Mouse (Mus musculus) testis, postnatal 10 days (tissue): ENCODE data around the gene Aldh8a1.
"Not testable (repeated sequence)": the region's sequence is repeated elsewhere in the genome, so short reads cannot be mapped to it uniquely, and the experiment has no call there.

Source experiments
- DNase-seq: peaks from one replicate; pipeline ENCODE4 v3.0.0; 2021; ENCODE audit warnings: low spot score

The Aldh8a1 gene

DNA sequence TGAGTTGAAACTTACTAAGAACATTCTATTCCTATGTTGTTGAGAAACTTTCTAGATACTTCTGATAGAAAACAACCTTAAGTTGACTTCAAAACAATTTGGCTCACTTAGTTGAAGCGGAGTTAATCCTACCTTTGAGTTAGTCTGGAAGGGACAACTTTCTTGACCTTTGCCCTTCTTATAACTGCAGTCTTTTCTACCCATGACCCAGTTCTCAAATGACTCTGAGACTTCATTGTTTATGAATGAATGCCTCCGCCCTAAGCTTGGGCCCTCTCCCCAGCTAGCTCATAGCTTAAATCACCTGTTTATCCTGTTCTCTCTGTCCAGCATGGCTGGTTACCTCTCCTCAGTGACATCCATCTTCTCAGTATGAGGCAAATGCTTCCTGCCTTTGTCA is 7.5 kb upstream of the Aldh8a1 start:
- DNase-seq = no peak

DNA sequence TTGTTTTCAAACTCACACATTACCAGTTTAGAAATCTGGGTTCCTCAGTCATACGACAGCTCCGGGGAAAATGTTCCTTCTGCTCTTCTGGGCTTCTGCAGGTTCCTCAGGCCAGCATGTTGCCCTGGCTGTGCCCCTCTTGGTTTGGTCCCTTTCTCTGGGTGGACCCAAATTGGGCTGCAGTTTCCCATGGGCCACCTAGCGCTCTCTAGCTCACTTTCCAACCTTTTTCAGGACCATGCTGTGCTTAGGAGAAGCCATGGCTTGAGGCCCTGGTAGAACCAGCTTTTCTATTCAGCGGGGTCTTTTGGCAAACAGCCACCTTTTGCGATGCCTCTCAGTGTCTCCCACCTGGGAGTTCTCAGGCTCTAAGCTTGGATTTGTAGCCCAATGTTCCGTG is 4.8 kb upstream of the Aldh8a1 start:
- DNase-seq = no peak

DNA sequence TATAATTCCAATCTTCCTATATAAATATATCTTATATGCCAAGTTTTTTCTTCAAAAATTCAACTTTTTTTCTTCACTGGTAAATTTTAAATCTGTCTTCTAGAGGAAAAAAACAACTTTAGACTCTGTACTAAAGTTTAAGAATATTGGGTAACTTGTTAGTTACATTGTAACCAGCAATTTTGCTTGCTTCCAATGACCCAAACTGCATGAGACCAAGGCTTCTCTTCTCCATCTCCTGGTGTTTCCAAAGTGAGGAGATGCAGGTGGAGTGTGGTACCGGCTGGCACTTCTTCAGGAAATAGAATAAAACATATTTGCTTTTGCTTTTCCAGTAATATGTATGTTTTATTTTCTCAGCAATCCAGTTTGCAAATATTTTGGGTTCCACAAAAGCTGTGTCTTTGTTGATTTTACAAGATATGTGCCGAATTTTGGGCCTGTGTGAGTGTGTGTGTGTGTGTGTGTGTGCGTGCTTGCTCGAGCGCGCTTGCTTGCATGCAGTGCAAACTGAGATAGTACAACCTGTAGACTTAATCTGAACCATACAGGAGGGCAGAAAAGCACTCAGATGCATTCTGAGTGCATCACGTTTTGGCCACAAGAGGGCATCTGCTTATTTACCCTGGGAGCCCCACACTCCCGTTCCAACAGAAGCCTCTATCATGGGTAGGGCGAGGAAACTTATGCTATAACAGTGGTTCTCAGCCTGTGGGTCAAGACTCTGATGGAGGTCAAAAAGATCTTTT is 1.3 kb downstream of the Aldh8a1 start:
- DNase-seq = no peak

DNA sequence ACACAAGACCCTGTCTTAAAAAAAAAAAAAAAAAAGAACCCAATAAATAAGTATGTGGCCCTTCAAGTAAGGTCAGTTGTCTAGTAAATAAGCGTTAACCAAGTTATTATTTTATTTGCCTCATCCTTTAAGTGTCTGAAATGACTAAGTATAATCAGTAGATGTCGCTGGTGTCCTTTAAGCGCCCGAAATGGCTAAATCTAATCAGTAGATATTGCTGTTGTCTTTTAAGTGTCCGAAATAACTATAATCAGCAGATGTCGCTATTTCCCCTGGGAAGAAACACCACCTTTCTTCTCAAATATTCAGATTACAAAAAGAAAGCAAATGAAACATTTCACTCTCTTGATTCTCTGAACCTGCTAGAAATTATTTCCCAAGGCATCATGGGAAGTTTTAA is 5.8 kb downstream of the Aldh8a1 start:
- no peak for DNase-seq

DNA sequence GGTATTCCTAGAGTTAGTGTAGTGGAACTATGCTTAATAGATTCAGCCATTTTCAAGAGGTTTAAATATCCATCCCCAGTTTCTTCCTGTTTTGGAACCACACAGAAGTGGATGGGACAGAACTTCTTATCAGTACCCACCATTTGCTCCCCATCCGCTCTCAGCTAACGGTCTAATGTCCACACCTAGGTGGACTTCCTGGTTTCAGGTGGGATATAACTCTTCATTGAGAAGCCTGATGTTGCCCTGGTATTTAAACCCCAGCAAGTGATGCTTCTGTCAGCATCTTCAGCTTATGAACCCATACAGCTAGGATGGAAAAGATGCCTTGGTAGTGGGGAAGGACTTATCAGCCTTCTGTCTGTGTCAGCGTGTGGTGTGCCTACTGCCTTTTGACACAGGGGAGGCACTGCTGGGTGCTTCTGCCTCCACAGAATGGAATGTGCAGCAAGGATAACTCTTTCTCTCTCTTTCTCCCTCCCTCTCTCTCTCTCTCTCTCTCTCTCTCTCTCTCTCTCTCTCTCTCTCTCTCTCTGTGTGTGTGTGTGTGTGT is 8.1 kb downstream of the Aldh8a1 start:
- DNase-seq = no peak

DNA sequence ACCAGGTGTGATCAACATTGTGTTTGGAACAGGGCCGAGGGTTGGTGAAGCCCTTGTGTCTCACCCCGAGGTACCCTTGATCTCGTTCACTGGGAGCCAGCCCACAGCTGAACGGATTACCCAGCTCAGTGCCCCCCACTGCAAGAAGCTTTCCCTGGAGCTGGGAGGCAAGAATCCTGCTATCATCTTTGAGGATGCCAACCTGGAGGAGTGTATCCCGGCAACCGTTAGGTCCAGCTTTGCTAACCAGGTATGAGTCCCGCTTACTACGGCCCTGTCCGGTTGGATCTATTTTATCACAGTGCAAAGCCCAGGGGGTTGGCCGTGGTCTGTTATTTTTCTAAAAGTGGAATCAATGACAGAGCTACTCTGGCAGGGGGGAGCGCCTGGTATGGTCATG is 12.0 kb downstream of the Aldh8a1 start:
- DNase-seq = no peak

DNA sequence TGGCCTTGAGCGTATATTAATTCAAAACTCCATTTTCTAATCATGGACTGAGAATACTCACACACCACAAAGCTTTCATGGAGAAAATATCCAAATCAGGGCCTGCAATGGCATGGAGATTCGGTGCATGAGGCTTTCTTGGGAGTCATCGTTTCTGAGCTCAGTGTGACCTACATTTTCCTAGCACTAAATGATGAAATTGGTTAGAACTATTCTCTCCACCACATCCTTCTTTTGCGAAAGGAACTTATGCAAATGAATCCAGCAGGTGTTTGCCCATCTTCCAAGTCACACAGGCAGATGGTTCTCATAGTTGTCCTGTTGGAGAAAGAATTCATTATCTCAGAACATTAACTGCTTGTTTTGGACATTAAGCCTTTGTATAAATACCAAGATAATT is 13.3 kb downstream of the Aldh8a1 start:
- no peak for DNase-seq

DNA sequence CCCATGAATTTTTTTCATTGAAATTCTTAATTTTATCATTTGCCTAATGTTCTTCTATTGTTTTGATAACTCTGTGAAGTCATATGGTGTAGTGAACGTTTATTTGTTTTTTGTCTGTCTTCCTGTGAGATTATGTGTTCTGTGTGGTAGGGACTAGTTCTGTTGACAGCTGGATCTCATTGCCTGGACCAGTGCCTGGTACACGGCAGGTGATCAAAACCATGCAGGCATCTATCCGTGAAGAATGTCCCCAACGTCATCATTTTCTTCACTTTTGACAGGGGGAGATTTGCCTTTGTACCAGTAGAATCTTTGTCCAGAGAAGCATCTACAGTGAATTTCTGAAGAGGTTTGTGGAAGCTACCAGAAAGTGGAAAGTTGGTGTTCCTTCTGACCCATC is 14.2 kb downstream of the Aldh8a1 start:
- no peak for DNase-seq

DNA sequence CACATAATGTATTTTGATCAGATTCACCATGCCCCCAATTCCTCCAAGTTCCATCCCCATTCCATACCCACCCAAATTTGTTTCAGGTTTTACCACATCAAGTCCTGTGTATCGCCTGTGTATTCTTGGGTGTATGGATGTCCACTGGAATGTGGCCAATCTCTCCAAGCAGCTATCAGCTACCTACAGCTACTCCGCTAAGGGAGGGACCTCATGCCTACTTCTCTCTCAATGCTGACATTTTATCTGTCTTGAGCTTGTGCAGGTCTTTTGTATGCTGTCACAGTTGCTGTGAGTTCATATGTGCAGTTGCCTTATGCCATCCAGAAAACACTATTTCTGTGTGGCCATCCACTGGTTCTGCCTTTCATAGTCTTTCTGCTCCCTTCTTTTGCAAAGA is 16.3 kb downstream of the Aldh8a1 start:
- DNase-seq = no peak

DNA sequence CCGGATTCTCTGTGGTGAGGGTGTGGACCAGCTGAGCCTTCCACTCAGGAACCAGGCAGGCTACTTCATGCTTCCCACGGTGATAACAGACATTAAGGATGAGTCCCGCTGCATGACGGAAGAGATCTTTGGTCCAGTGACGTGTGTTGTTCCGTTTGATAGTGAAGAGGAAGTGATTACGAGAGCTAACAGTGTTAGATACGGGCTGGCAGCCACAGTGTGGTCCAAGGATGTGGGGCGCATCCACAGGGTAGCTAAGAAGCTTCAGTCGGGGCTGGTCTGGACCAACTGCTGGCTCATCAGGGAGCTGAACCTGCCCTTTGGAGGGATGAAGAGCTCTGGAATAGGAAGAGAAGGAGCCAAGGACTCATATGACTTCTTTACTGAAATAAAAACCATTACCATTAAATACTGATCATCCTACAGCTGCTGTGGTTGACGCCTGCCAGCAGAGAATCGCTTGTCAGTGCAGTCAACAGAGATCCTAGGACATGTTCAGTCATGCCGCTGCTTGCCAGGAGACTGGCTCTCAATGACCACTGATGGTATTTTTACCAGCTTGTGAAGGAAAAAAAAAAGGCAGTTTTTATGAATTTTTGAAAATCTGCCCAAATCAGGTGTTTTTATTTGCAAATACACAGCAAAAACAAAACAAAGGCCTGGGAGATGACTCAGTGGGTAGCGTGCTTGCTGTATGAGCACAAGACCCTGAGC is 18.5 kb downstream of the Aldh8a1 start:
- DNase-seq = no peak

DNA sequence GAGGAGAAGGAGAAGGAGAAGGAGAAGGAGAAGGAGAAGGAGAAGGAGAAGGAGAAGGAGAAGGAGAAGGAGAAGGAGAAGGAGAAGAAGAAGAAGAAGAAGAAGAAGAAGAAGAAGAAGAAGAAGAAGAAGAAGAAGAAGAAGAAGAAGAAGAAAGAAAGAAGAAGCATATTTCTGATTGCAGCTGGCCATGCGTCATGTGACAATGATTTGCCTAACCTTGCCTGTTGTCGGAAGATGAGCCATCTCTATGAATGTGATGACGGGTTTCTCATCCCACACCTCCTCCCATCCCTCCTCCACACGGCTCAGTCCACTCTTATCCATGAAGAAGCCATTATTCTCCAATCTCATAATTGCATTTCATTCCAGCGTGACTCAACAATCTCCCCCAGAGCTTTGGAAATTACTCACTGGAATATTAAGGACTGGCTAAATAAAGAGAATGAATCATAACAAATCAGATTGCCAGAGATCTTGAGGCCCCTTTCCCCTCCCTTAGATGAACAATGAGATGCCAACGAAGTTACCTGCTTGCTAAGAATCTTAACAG is 21.9 kb downstream of the Aldh8a1 start:
- DNase-seq = not testable (repeated sequence)

DNA sequence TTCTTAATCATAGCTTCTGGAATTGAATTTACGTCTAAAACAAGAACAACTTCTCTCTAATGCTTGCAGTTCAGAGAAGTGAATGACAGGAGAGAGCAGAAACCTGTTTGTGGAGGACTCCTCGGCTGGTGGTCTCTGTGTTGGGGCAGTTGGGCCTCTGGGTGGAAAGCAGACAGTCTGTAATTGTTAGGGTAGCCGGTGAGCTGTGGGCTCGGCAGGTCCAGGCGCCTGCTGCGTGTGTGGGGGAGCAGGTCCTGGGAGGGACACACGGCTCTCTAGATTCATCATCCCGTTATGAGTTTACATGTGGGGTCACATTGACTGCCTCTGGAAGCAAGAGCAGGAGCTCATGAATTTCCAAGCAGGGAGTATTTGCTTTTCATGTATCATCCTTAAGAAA is 22.5 kb downstream of the Aldh8a1 start:
- no peak for DNase-seq

DNA sequence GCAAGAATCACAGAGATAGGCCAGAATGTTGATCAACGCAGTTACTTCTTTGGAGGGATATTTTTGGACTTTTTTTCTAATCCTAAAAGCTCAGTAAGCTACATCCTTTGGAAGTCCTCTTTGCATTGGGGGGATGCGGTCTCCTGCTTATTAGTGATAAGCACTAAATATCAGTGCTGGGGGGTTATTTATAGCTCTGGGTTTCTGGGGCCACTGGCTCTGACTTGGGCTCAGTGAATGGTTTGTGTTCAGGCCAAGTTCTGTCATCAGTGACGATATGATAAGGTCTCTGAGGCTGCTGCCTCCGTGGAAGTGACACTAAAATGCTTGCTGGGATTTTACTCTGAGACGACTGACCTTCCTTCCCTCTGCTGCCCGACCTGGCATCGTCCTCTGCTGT is 22.9 kb downstream of the Aldh8a1 start:
- no peak for DNase-seq

DNA sequence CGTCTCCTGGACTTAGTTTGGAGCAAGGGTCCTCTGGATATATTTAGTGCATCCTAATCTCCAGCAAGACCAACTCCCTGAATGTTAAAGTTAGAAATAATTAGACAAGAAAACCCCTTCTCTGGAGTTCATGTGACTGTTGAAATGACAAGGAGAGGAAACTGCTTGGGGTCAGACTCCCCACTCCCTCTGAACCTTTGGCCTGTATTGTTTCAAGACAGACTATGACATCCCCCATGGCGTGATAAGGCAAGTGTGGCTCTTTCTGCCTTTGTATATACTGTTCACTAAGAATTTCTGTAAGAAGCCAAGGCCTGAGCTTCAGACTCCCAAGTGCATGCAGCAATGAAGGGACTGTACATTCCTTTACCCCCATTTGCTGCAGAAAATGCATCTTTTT is 23.4 kb downstream of the Aldh8a1 start:
- DNase-seq = no peak

DNA sequence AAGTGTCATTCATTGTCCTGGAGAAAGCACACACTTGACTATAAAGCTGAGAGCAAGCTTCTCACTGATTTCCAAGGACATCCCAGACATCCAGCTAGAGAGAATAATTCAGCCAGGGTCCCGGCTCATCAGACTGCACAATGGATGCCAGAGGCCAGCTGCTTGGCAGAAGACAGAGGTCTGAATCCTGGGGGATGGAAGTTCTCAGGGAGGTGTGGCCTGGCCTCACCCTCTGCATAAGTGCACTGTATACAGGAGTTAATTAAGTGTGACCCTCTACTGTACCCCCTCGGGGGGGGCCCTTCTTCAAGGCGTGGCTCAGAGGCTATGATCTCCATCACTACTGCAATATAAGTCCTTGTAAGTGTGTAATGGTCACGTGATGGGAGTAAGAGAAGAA is 24.2 kb downstream of the Aldh8a1 start:
- DNase-seq = no peak

DNA sequence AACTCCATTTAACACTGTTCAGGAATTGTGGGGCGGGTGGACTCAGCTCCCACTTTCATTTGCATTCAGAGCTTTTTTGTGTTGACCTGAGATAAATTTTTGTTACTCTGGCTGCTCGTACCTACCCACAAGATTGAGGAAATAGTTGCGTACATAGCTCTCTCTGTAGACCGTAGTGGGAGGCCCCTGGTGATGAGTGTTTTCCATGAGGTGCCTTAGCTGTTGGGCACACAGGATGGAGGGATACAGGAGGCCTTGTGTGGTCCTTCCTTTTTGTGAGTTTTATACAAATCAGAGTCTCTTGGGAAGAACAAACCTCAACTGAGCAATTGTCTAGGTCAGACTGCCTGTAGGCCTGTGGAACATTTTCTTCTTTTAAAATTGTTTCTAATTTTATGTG is 27.7 kb downstream of the Aldh8a1 start:
- no peak for DNase-seq

DNA sequence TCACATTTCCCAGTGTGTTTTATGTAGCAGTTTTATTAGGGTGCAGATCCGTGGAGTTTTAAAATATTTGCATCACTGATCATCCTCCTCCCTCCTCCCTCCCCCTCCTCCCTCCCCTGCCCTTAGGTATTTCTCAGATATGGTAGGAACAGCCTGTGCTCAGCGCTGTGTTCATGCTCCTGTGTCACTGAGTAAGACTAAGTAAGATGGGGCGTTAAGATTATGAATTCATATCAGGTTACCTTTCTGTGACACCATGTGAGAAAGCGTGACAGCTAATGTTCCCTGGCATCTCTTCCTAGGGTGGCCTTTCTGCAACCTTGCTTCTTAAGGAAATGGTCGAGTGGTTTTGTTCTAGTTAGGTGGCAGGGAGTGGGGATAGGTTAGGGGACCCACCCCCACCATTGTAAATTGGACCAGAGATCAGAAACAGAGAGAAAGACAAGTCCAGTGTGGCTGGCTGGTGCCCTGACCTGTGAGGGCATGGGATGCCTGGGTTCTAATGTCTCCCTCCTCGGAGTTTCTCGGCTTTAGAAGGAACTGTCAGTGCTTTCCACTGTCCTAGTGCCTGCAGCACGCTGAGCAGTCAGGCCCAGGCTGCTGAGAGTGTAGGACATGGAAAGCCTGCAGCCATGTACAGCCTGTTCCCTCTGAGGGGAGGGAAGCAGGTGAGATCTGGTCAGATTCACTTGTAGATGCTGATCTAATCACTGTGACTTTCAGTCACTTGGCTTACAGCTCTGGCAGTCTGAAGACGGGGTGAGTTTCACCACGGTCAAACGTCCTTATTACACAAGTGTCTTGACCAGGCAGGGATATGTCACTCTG is 28.8 kb downstream of the Aldh8a1 start:
- no peak for DNase-seq

DNA sequence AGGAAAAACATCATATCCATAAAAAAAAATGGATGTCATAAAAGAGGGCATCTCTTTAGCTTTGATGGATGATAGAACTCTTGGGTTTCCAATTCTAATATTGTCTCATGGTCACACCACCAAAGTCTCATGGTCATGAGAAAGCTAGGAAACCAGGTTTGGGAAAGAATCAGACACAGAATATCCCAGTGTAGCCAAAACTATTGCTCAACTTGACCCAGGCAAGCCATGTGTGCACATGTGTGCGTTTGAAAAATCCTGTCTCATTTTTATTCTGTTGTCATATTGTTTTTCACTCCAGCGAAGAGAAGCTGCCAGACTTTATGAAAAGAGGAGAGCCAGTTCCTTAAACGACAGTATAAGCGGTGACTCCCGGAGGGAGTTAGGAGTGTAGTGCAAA is 33.6 kb downstream of the Aldh8a1 start:
- no peak for DNase-seq

DNA sequence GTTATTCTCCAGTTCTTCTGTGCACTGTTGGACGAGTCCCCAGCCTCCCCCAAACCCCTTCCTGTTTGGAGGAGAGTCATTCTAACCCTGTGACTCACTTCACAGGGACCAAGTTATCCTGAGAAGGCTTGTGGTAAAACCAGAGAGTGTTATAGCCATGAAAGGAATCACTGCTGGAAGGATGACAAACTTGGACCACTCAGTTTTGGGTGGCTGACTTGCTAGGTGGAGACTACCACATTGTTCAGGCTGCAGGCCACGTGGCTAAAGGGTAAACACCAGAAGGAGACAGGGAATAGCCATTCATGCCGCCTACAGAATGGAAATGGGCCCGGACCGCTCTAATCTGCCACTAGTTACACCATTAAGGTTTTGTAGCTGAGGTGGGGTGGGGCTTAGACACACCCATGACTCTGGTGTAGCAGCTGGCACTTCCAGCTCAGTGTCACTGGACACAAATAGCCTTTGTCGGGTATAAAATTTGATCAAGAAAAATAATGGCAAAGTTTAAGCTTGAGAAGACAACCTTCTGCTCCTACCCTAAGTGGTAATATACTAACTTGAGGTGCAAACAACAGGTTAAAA is 34.6 kb downstream of the Aldh8a1 start:
- DNase-seq = no peak

DNA sequence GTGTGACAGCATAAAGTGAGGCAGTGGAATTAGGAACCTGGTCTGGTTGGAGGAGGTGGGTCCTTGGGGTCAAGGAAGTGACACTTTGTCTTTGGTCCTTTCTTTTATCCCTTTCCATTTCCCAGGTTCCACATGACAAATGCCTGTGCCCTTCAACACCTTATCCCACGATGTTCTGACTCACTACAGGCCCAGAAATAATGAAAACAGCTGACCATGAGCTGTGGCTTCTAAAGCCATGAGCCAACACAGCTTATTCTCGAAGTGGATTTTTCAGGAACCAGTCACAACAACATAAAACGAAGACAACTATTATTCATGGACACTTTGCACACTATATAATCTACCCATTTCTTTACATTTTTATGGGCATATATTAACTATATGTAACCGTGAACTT is 37.9 kb downstream of the Aldh8a1 start:
- no peak for DNase-seq

DNA sequence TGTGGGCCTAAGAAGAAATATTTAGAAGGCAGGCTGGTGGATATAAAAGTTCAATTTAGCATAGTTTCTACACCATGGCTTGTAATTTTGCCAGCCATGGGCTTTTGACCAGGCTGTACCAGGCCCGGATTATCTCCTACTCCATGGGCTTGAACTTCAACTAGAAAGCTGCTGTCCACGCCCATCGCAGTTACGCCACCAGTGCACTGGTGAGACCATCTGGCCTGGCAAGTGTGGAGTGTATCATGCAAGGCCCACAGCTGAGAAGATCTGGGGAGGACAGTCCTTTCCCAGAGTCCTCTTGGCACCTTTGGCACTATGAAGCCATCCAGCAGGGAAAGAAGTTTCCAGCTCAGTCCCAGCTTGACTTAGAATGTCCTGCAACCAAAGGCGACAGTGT is 39.1 kb downstream of the Aldh8a1 start:
- DNase-seq = no peak

DNA sequence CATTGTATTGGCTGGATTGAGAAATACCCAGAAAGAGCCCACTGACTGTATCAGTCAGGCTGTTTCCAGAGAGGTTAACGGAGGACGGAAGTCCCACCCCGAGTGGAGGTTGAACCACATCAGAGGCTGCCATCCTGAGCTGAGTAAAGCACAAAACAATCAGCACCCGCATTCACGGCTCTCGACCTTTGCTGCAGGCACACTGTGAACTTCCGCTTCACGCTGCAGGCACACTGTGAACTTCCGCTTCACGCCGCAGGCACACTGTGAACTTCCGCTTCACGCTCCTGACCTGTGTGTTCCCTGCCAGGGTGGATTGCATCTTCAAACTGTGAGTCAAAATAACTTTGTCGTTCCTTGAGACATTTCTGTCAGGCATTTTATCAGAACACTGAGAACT is 42.1 kb downstream of the Aldh8a1 start:
- DNase-seq = no peak
